Mouse (Mus musculus) cerebellum, adult (tissue): Measurements from ENCODE around the gene Aprt.

Experiments used
- ATAC-seq: cut with Nextera tagmentation; 2 replicates; pipeline ENCODE4 v1.9.2; 2017; ENCODE audit warnings: mild to moderate bottlenecking, moderate library complexity, mixed read lengths; ENCODE audit not compliant: insufficient number of reproducible peaks, low FRiP score, low TSS enrichment

Aprt gene

DNA sequence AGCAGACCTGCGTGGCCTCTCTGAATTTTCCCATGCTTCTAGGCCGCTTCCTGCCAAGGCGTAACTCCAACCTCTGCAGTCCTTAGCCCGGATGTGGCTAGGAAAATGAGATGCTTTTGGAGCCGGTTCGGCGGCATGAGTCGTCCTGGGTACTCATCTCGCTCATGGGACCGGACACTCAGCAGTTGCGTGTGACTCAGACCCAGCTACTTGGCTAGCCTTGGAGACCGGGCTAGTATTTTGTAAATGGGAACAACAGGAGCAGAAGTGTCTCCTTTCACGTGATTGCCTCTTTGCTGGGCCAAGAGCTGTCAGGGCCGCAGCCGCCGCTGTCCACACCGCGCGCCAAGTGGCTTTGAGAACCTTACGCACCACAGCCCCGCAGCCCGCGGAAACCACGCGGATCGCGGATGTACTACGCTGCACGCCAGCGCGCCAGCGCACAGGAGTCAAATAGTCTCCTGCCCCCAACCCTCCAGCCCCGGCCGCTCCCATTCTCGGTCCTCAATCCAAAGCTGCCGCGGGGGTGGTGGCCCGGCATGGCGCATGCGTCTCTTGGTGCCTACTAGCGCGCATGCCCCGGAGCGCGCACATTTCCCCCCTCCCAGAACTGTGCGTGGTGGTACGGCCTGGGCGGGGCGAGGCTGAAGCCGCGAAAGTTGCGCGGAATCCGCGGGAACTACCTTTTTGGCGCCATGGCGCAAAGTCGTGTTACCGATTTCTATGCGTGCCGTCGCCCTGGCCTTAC, 9.2 kb downstream of the Aprt start, which contains the start of gene Cdt1:
TSS of gene Cdt1 (plus strand) at position 655 of the 748 bp plus-strand sequence.
- ATAC-seq, result peak; percentile 88

DNA sequence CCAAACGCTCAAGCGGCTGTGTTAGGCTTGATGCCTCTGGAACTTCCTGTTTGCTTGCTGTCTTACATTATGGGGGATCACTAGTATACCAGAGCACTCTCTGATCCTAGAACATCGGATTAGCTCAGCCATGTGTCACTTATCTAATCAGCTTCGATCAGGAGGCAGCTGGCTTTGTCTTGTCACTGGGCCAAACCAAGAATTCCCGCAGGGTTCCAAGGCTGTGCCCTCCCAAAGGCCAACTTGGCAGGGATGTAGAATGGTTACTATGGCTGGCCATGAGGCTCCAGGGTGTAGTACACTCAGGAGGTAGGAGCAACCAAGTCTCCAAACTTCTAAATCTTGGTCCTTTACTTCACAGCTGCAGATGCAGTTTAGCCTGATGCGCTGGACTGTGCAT, 9.9 kb downstream of the Aprt start:
- ATAC-seq, result no peak

DNA sequence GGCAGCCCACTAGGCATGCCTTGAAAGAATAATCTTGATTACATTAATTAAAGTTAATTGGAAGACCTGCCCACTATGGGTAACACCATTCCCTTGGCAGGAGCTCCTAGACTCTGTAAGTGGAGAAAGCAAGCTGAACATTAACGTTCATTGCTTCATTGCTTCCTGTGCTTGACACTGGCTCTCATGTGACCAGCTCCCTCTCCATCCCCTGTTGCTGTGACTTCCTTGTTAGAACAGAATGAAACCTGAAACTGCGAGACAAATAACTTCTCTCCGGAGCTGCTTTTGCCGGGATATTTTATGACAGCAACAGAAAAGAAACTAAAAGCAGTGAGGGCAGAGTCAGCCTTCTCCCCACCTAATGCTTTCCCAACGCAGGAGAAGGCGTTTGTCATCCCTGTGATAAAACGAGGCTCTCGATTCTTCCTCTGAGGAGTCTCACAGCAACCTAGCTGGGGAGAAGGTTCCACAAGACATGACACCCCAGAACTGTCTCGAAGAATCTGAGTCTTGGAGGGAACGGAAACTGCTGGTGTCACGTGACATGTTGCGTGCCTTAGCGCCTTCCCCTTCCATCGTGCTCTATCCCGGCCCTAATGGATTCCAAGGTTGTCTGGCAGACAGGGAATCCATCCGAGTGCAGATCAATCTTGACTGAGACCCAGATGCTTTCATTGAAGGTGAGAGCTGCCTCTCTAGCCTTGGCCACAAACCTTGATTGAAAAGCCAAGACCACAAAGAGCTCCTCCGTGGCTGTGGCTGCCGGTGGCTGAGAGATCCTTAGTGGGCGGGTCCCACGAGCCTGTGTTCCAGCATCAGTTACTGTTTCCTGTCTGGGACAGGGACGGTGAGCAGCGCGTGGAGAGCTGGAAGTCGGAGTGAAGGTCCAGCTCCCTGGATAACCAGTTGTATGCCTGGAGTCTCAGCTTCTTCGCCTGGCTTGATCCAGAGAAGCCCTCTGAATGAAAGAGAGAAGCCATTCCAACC, 12.1 kb downstream of the Aprt start:
- no peak for ATAC-seq

DNA sequence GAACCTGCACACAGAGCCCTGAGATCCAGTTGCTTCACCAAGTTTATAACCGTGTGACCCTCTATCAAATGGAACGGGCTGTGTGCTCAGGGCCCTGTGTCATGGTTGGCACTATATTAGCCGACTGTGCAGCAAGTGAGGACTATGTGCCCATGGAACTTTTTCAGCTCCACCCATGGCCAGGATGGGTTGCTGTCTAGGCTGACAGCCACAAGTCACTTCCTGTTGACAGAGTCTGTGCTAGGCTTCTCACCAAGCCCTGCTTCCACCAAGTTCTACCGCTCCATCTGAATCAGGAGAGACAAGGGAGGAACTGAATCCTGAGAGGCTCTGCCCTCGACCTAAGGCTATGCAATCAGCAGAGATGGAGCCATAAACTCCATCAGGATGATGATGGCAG, 15.5 kb downstream of the Aprt start:
- ATAC-seq, result no peak

DNA sequence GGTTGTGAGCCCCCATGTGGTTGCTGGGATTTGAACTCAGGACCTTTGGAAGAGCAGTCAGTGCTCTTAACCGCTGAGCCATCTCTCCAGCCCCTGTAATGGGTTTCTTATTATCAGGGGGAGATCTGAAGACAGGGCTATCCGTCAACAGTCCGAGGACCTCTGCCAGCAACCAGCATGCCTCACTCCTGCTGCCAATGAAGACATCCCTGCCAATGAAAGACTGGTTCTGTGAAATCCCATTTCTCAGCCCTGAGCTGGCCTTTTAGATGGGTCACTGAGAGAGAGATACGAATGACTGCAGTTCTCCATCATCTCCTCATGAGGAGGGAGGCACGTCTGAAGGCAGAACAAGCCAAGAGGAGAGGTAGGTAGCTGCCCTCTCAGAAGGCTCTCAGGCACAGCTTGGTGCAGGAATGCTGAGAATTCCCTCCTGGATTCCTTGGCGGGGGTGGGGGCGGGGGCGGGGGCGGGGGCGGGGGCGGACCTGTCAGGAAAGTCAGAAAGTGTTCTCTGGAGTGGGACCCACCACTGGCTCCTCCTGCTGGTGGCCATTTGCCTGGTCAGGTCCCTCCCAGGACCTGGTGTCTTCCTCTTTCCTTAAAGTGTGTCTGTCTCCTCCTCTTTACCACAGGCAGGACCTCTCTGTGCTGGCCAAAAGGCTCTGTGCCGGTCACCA, 17.9 kb downstream of the Aprt start:
- no peak for ATAC-seq

DNA sequence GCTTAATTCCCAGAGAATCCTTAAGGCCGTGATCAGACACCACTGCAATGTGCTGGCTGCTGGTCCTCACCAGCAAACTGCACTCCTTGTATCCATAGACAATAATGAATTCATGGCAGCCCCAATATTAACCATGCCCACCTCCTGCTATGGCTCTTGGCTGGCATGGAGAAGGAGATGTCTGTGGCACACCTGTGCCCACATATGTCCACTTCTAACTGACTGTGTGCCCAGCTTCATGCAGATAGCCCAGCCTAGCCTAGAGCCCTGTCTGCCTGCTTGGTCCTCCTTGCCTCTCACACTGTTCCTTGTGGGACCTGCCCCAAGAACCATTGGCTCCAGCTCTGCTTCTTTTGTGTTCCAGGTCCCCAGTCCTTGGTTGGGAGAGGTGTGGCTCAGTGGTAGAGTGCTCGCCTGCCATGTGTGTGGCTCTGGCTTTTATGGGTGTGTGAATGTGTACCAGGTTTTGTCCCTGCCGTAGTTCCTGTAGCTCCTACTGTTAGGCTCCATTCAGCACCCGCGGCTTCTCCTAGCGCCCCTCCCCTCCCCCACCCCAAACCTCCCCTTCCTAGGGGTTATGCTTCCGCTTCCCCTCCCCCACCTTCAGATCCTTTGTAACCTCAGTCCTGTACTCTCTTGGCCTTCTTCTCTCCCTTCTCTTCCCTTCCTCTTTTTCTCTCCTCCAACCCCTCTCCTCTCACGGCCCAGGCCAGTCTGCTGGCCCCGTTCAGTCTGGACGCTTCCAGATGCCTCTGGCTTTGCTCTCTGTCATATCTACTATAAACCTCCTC, 19.3 kb downstream of the Aprt start:
- no peak for ATAC-seq

DNA sequence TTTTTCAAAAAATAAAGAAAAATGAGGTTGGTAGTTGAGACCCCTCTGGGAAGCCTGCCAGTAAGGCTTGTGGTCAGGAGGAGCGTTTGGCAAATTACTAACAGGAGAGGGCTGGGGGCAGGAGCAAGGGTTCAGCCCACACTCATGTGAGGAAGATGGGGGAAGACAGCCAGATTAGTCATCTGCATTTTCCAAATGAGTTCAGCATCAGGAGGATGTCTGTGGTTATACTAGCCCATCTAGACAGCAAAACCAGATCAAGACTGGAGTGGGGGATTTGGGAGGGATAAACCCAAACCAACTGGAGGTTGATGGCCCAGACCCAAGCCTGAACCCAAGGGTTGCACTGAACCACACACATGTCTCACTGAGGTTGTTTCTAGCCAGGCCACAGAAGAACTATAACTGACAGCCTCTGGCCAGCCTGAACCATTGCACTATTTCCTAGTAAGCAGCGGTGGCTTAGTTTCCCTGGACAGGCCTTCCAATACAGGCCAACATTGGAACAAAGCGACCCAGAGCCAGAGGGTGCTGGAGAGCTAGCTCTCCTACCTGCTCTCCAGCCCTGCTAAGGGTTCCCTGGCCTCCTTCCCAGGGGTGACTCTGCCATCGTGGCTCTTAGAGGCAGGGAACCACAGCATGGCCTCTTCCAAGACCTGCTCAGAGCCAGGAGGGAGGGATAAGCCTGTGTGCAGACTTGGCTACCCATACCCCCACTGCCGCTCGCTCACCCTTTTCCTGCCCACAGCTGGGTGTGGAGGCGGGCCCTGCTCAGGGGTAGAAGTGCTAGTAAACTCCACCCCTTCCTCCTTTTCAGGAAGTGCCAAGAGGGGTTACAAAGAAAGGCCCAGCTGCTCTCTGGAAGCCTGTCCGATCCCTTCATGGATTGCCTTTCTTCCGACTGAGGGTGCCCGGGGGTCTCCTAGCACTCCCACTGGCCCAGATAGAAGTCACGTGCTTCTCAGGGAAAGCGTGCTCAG, 20.4 kb downstream of the Aprt start:
- ATAC-seq, result no peak; the same call in 1 of the 2 replicates

DNA sequence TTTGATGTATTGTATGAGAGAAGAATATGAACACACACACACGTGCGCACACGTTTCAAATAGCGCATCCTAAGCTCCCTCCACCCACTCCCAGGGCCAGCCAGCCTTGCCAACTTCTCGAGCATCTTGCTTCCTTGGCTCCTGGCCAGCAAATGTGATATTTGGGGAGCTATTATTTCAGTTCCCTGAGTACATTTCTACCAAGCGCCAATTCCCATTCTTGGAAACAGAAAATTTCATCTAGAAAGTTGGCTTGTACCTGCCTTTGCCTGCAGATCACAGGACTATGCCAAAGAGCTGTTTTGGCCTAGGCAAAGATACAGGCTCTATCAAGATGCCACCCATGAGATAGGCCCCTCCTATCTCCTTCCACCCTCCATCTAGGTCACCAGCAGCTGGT, 21.9 kb downstream of the Aprt start:
- no peak for ATAC-seq

DNA sequence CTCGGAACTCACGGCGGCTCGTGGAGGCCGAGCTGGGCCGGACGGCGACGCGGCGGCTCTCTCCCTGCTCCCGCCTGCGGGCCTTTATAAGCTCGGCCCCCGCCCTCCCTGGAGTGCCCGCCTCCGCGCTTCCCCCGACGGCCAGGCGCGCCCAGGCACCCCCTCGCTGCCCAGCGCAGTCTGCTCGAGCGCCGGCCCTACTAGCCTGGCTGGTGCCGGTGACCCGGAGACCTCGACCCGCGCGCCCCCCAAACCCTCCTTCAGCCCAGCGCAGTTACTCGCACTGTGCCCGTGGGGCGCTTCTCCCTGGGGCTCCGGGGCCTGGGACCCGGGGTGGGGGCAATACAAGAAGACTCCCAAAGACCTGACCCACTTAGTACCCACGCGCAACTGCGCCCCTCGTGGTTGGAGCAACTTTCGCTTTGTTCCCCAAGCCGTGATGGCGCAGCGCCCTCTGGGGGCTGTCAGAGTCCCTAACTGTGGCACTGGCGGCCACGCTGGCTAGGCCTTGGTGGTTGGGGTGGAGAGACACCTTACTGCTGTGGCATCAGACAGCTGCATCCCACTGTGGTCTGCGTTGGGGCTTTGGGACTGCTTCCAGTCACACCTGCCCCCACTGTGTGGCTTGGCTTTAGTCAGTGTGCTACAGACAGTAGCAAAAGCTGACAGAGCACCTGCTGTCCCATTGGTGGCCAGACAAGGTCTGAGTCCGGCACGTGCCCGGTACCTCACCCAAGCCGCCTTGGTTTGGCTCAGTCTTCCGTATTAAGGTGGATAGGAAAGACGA, 25.3 kb downstream of the Aprt start, which contains the start of gene Piezo1:
TSS of gene Piezo1 (minus strand) at position 65 of the 787 bp plus-strand sequence.
- ATAC-seq, result no peak

DNA sequence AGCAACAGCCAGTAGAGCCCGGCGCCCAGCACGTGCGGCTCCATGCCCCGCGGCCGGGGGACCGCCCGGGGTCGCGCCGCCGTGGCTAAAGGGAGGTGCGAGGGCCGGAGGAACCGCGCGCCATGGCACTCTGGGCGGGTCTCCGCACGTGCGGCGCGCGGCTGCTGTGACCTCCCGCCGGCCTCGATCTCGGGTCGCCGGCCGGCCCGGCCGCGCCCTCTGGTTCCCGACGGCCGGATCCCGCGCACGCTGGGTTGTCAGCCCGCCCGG, 25.8 kb downstream of the Aprt start:
- ATAC-seq, result no peak

DNA sequence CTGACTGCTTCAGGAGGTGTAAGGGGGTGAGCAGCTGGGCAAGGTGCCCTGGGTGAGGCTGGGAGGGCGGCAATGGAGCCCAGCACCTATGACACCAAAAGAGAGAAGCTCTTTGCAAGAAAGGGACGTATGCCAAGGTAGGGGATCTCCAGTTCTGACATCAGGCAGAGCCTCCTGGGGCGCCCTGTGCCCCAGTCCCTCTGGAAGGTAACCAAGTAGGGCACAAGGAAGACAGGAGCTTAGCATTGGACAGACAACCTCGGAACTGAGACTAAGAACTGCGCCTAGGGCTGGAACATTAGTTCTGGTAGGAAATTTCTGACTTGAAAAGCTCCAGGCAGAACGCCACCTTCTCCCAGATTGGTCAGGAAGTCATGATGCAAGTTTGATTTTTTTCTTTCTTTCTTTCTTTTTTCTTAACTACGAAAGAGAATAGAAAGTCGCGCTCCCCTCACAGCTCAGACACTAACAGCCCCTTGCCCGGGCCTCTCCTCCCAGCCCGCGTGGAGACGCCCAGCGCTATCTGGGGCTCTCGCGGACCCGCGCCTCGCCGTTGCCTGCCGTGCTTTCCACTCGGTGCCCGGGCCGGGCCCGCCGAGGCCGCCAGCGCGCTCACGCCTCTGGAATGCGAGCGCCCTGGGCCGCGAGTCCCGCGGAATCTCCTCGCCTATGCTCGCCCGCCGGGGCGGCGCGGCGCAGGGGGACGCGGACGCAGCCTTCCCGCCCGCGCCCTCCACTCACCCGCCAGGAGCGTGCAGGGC, 26.3 kb downstream of the Aprt start:
- ATAC-seq, result no peak

DNA sequence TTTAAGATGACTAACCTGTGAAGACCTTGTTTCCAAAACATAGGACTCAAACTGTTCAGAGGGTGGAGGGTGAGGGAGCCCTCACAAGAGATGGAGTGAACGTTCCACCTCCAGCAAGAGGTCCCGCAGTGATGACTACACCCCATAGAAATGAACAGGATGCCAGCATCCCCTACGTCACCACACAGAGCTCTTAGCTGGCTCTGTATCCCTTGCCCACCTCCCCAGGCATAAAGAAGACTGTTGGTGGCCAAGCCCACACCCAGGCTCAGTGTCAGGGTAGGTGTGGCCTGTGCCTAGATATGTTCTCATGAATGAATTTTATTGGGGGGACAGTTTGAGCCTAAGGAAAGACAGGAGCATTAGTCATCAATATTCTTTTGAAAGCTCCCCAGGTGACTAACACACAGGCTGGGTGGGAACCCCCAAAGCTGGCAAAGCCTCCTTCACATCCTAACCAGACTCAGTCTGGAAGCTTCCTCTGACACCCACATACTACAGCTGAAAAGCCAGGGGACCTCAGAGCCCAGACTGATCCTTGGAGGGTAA, 27.7 kb downstream of the Aprt start:
- ATAC-seq, result no peak

DNA sequence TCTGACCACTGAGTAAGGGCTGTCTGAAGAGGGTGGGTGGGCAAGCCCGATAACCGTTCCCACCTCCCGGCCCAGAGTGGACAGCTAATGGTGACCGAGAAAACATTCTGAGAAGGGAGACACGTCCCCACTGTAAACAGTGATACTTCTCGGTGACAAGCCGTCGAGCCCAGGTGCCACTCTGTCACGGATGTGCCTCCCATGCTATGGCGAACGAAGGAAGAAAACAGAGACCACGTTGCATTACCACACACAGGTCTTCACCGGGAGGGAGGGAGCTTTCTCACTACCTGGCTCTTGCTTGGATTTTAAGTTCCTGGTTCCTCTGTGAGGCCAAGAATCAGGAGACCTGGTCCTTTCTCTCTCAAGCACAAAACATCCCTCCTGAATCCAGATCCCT, 28.4 kb downstream of the Aprt start:
- ATAC-seq, result no peak

DNA sequence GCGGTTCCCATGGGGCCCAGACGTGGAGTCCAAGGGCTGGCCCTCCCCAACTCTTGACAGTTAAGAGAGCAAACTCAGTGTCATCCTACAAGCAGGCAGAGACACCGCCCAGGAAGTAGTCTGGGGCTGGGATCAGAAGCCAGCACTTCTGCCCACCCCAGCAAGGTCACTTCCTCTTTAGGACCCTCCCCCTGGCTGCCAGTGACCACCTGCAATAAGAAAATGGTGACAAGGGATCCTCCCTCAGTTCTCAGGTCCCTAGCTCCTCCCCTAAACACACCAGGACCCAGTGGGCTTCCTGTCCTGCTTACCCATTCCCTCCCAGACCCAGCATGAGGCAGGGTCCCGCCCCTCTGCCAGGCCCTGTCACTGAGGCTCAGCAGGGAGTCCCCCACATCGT, 28.9 kb downstream of the Aprt start:
- ATAC-seq, result no peak

DNA sequence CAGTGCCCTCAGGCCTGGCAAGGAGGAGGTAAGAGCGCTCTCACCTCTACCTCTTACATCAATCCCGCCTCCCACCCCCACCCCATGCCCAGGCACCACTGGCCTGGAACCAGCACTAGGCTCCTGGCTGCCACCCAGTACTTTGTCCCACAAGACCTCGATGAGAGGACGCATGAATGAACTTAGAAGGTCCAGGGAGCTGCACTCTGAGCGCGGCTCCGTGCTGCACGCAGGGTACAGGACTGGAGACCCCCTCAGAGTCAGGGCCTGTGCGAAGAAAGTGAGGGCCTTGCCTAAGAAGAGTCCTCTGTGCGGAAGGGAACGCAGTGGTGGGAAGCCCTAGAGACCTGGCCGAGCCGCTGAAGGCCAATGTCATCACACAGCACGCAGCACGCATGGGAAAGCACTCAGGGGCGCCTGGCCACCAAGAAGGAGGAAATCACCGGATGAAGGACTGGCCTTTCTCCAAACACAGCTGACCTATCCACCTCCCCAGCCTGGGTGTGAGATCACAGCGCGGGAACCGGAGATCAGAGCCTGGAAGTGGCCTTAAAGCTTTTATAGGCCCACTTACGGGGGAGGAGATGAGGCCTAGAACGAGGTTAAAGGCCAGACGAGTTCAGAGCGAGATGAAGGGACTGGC, 29.8 kb downstream of the Aprt start:
- no peak for ATAC-seq

DNA sequence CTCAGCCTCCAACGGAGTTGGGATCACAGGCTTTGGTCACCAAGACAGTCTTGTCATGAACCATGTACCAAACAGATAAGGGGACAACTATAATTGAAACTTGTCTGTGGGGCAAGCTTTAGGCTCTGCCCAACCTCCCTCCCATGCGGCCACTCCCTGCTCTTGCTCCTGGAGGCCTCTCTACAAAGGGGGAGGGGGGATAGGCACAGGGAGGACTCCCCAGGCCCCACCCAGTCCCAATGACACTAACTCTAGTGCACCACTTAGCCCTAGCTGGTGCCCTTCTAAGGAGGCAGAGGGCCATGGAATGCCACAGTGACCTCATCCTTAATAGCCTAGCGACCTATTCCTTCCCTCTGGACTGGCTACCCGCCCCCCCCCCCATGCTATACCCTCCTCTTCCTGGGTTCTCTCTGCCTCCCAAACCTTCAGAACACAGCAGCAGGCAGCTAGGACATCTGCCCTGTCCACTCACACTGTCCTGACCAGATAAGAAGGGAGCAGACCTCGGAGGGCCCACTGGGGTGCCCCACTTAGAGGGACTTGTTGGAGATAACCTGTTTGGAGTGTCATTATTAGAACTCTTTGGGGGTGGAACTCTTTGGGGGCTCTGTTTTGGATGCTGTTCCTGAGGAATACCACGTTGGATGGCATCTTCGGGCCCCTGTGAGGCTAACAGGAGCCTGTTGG, 30.5 kb downstream of the Aprt start:
- ATAC-seq, result no peak
